Mouse (Mus musculus) kidney, adult 2 months (tissue): ENCODE results near the gene Fstl5.

Experiments used
- CTCF ChIP-seq: fragments of 200-500 bp; conservative IDR thresholded peaks from 2 replicates; pipeline ENCODE4 v1.5.1; 2011; ENCODE audit warnings: low read depth, mild to moderate bottlenecking, control low read depth, low read length, moderate library complexity, mixed read lengths; ENCODE audit not compliant: insufficient read depth, insufficient read length
- POLR2A ChIP-seq: fragments of 200-500 bp; IDR thresholded peaks from one replicate; pipeline ENCODE4 v1.6.1; 2011; ENCODE audit warnings: low read depth, low read length, control low read depth

GRCm38 (mm10) chr3:76072826-76073225 lies 1.2 kb upstream of the Fstl5 start:
- no peak for TF ChIP-seq CTCF
- no peak for TF ChIP-seq POLR2A
